Mouse (Mus musculus): Measurements from ENCODE around the gene Klk1b8.
"Not testable (repeated sequence)": the region's sequence is repeated elsewhere in the genome, so short reads cannot be mapped to it uniquely, and the experiment has no call there.

Gene Klk1b8

DNA sequence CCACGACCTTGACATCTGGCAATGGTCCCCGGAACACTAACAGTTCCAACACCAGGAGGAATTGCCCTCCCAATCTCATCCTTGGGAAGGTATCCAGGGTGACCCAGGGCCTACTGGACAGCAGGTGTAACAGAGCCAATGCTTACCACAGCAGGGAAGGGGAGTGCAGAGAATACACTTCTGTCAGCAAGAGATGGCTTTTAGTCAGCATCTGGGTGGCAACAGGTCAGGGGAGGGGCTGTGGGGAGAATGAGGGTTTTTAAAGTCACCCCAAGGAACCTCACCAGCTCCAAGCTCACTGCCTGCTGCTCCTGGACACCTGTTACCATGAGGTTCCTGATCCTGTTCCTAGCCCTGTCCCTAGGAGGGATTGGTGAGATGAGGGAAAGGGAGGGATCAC is at the start of gene Klk1b8:
TSS of gene Klk1b8 (plus strand) at position 301 of the 400 bp plus-strand sequence.
- in situ Hi-C loops (cut with MboI; ENCODE audit: unreplicated experiment in 2 of 2), result no loop called here

GRCm38 (mm10) chr7:43914821-43915220 is 35.6 kb upstream of the Klk1b8 start:
- in situ Hi-C loops (cut with MboI; ENCODE audit: unreplicated experiment in 2 of 2), result loop anchor here in 1 of 2 experiments (25.0 kb wide), 1 partner anchor 422 kb away; no protein-coding TSS in a partner anchor

- in situ Hi-C loops (cut with MboI; ENCODE audit: unreplicated experiment in 2 of 2), result loop anchor here in 1 of 2 experiments (25.0 kb wide), 1 partner anchor 419 kb away; no protein-coding TSS in a partner anchor
Observed at GRCm38 (mm10) chr7:43918426-43918825, 32.0 kb upstream of the Klk1b8 start.

- in situ Hi-C loops (cut with MboI; ENCODE audit: unreplicated experiment in 2 of 2), result loop anchor here in 1 of 2 experiments (25.0 kb wide), 1 partner anchor 418 kb away; no protein-coding TSS in a partner anchor
Observed at GRCm38 (mm10) chr7:43918871-43919270, 31.6 kb upstream of the Klk1b8 start.

GRCm38 (mm10) chr7:43919559-43920451 is 30.7 kb upstream of the Klk1b8 start:
- in situ Hi-C loops (cut with MboI; ENCODE audit: unreplicated experiment in 2 of 2), result loop anchor here in 1 of 2 experiments (25.0 kb wide), 1 partner anchor 417 kb away; no protein-coding TSS in a partner anchor

- in situ Hi-C loops (cut with MboI; ENCODE audit: unreplicated experiment in 2 of 2), result loop anchor here in 1 of 2 experiments (25.0 kb wide), 1 partner anchor 417 kb away; no protein-coding TSS in a partner anchor
Observed at GRCm38 (mm10) chr7:43920582-43920981, 29.9 kb upstream of the Klk1b8 start.

- in situ Hi-C loops (cut with MboI; ENCODE audit: unreplicated experiment in 2 of 2), result loop anchor here in 1 of 2 experiments (25.0 kb wide), 1 partner anchor 416 kb away; no protein-coding TSS in a partner anchor
Observed at GRCm38 (mm10) chr7:43921087-43921486, 29.4 kb upstream of the Klk1b8 start.

DNA sequence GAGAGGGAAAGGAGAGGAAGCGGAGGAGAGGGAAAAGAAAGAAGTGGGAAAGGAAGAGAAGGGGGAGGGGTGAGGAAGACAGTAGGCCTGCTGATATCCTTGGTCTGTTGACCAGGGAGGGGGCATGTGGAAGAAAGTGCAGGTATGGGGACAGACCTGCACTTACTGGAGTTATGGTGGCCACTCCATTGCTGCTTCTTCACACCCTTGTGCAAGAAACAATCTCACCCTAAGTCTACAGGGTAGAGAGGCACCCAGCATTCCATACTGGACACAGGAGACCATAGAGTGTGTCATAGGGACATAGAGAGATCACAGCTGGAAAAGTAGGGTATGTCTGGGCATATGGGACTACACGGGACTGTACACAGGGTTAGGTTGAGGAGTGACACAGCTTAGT is 28.5 kb upstream of the Klk1b8 start:
- in situ Hi-C loops (cut with MboI; ENCODE audit: unreplicated experiment in 2 of 2), result loop anchor here in 1 of 2 experiments (25.0 kb wide), 1 partner anchor 415 kb away; no protein-coding TSS in a partner anchor

- in situ Hi-C loops (cut with MboI; ENCODE audit: unreplicated experiment in 2 of 2), result no loop called here
Observed at GRCm38 (mm10) chr7:43925985-43926384, 24.5 kb upstream of the Klk1b8 start.

DNA sequence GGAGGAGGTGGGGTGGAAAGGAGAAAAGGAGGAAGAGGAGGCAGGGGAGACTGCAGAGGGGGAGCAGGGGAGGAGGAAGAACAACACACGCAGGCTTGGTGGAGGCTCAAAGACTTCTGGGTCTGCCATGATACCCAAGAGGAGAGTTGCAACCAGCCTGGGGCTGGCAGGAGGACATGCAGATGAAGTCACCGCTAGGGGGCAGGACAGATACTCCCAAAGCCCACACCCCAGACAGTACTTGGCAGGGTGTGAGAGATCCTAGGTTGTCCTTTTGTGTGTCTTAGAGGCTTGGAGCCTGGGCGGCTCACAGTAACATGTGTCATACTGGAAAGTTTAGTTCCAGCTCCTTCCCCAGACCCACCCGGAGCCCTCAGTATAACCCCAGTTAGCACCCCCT is 21.9 kb upstream of the Klk1b8 start:
- in situ Hi-C loops (cut with MboI; ENCODE audit: unreplicated experiment in 2 of 2), result no loop called here

GRCm38 (mm10) chr7:43932337-43932736 is 18.1 kb upstream of the Klk1b8 start:
- in situ Hi-C loops (cut with MboI; ENCODE audit: unreplicated experiment in 2 of 2), result no loop called here

- in situ Hi-C loops (cut with MboI; ENCODE audit: unreplicated experiment in 2 of 2), result no loop called here
Observed at GRCm38 (mm10) chr7:43933440-43933839, 17.0 kb upstream of the Klk1b8 start, which contains the start of gene Klk15. Gene Klk15 (plus strand): TSS chr7:43933740.

- in situ Hi-C loops (cut with MboI; ENCODE audit: unreplicated experiment in 2 of 2), result no loop called here
Observed at GRCm38 (mm10) chr7:43934747-43935146, 15.7 kb upstream of the Klk1b8 start.

- in situ Hi-C loops (cut with MboI; ENCODE audit: unreplicated experiment in 2 of 2), result no loop called here
Observed at GRCm38 (mm10) chr7:43936551-43936950, 13.9 kb upstream of the Klk1b8 start.

GRCm38 (mm10) chr7:43942293-43942692 is 8.2 kb upstream of the Klk1b8 start:
- in situ Hi-C loops (cut with MboI; ENCODE audit: unreplicated experiment in 2 of 2), result not testable (repeated sequence)

GRCm38 (mm10) chr7:43944727-43945264 is 5.7 kb upstream of the Klk1b8 start:
- in situ Hi-C loops (cut with MboI; ENCODE audit: unreplicated experiment in 2 of 2), result no loop called here

- in situ Hi-C loops (cut with MboI; ENCODE audit: unreplicated experiment in 2 of 2), result no loop called here
Observed at GRCm38 (mm10) chr7:43952703-43953102, 2.2 kb downstream of the Klk1b8 start.

DNA sequence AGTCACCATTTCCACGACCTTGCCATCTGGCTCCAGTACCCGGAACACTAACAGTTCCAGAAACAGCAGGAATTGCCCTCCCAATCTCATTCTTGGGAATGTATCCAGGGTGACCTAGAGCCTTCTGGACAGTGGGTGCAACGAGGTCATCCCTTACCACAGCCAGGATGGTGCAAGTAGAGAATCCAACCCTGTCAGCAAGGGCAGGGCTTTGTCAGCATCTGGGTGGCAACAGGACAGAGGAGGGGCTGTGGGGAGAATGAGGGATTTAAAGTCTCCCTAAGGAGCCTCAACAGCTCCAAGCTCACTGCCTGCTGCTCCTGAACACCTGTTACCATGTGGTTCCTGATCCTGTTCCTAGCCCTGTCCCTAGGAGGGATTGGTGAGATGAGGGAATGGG is 16.0 kb downstream of the Klk1b8 start, which contains the start of gene Klk1b1:
TSS of gene Klk1b1 (plus strand) at position 301 of the 400 bp plus-strand sequence.
- in situ Hi-C loops (cut with MboI; ENCODE audit: unreplicated experiment in 2 of 2), result no loop called here

GRCm38 (mm10) chr7:43967058-43967457 is 16.6 kb downstream of the Klk1b8 start:
- in situ Hi-C loops (cut with MboI; ENCODE audit: unreplicated experiment in 2 of 2), result no loop called here

DNA sequence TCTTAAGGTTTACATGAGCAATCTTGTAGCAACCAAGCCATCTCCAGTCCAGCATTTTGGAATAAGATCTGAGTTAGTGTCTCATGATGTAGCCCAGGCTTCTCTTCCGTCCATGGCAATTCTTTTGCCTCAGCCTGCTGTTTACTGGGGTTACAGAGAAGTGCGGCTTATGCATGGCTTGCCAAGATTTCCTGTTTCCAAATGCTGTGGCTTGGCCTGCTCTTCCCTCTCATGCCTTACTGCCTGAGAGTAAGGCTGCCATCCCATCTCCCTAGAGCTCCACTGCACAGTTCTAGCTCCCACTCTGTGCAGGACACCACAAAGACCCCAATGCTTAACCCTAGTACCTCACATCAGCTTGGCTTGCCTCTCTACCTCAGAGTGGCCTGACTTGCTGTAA is 17.1 kb downstream of the Klk1b8 start:
- in situ Hi-C loops (cut with MboI; ENCODE audit: unreplicated experiment in 2 of 2), result no loop called here

GRCm38 (mm10) chr7:43975761-43976160 is 25.3 kb downstream of the Klk1b8 start, which contains the start of gene Klk1b9:
Gene Klk1b9 (plus strand): TSS chr7:43976061.
- in situ Hi-C loops (cut with MboI; ENCODE audit: unreplicated experiment in 2 of 2), result not testable (repeated sequence)

Measured in v-Abl transformed pro-B cells (cell line).